16 mouse cellular contexts compared by ENCODE assay signal in genomic region chr9:71067156-71067555, GRCm38 (mm10).
"Had no signal": no experiment of that assay in that cellular context is flagged by ENCODE, and none has a peak within 500 bp of the region (broad histone marks: within the 10 kb centered on the region; RNA-seq: fewer than 3 reads in every experiment).

No protein-coding gene starts in this region.

- H3K9me3 ChIP-seq: liver, embryonic 13.5 days; neural tube, embryonic 12.5 days; neural tube, embryonic 15.5 days had no signal

- H3K27ac ChIP-seq: liver, embryonic 13.5 days; neural tube, embryonic 12.5 days; neural tube, embryonic 15.5 days; stomach, postnatal 0 days had no signal

- H3K4me1 ChIP-seq: liver, embryonic 13.5 days; neural tube, embryonic 12.5 days had no signal

- H3K4me3 ChIP-seq: liver, embryonic 13.5 days; megakaryocyte, embryonic 14.5 days; neural tube, embryonic 12.5 days; neural tube, embryonic 15.5 days had no signal

- DNase-seq: kidney, adult 18-20 months; kidney, adult 9 months; kidney, postnatal 14 days; layer of hippocampus, adult 9-11 months; liver, embryonic 13.5 days; lung, adult 2 months; midbrain, embryonic 14.5 days; right cerebral cortex, adult 18-20 months; right cerebral cortex, postnatal 14 days; right cerebral cortex, postnatal 4 days; thymus, adult 18-20 months; thymus, postnatal 36 days had no signal

- H3K27me3 ChIP-seq: liver, embryonic 13.5 days; neural tube, embryonic 12.5 days; neural tube, embryonic 15.5 days had no signal

- H3K36me3 ChIP-seq: liver, embryonic 13.5 days; neural tube, embryonic 12.5 days; neural tube, embryonic 15.5 days had no signal
